Mouse (Mus musculus) hindbrain, embryonic 15.5 days (tissue): Measurements from ENCODE around the gene Bard1. TPM values are rescaled to one million over a fixed set of nuclear protein-coding genes. Genes with fewer than 3 reads are reported as not detected.

Experiments
- ATAC-seq: fragments of 200-750 bp; cut with Nextera tagmentation; 2 replicates; pipeline ENCODE4 v1.8.0; 2017; ENCODE audit warnings: low read depth, moderate number of reproducible peaks, moderate TSS enrichment; ENCODE audit not compliant: low FRiP score
- H3K27ac ChIP-seq: fragments of 300-500 bp; sonication (generic); replicated peaks from 2 replicates; pipeline ENCODE4 v1.5.1; 2015; ENCODE audit warnings: mild to moderate bottlenecking, inconsistent platforms
- H3K27me3 ChIP-seq: fragments of 300-500 bp; sonication (generic); 2 replicates; pipeline ENCODE4 v1.6.1; 2015; ENCODE audit warnings: control low read depth, inconsistent platforms
- H3K36me3 ChIP-seq: fragments of 300-500 bp; sonication (generic); 2 replicates; pipeline ENCODE4 v1.6.1; 2015; ENCODE audit warnings: control low read depth, inconsistent platforms
- H3K4me1 ChIP-seq: fragments of 300-500 bp; sonication (generic); replicated peaks from 2 replicates; pipeline ENCODE4 v1.6.1; 2015; ENCODE audit warnings: control low read depth, inconsistent platforms
- H3K4me2 ChIP-seq: fragments of 300-500 bp; sonication (generic); 2 replicates; pipeline ENCODE4 v1.6.1; 2015; ENCODE audit warnings: moderate library complexity, mild to moderate bottlenecking, inconsistent platforms
- H3K4me3 ChIP-seq: fragments of 300-500 bp; sonication (generic); 2 replicates; pipeline ENCODE4 v1.5.1; 2015; ENCODE audit warnings: mild to moderate bottlenecking, inconsistent platforms
- H3K9ac ChIP-seq: fragments of 300-500 bp; sonication (generic); 2 replicates; pipeline ENCODE4 v1.6.1; 2015; ENCODE audit warnings: inconsistent platforms
- H3K9me3 ChIP-seq: fragments of 300-500 bp; sonication (generic); 2 replicates; pipeline ENCODE4 v1.6.1; 2016; ENCODE audit warnings: control low read depth, inconsistent platforms
- WGBS: fragments of 180-500 bp; shearing (Covaris S2); methylation state at CpG from one replicate; pipeline ENCODE4 v1.1.7; 2015; 5-methylcytosine and 5-hydroxymethylcytosine counted together
- polyA plus RNA-seq: library from polyadenylated mRNA; unstranded; fragments of >200 nt; fragmentation: Nextera tagmentation; extraction: Ambion mirVana; gene quantifications from 2 replicates; pipeline ENCODE4 v1.2.1, GENCODE M21; 2015

The Bard1 gene
- polyA plus RNA-seq, 1 experiment from 2014 or later = 0.69 TPM

DNA sequence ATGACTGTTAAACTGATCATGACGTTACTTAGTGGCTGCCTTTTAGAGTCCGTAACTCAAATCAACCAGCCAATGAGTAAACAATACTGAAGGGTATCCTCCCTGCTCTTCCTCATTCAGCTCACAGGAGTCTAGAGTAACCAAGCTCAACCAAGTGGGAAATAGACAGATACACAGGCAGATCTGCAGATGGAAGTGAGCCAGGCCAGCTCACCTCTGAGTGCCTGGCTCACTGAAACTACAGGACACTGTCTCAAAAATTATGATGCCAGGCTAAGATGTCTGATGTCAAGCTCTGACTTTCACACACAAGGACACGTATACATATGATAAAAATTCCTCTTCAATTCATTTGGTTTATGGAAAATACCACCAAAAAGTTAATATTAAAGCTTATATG is 59.0 kb downstream of the Bard1 start:
- no peaks in the 10 kb centered on the region for H3K4me1 ChIP-seq
- H3K9ac ChIP-seq = no peak overlapping the region
- no peak overlapping the region for H3K4me2 ChIP-seq
- WGBS = 95% methylated on average over 3 of the region's 3 CpGs
- no peak for ATAC-seq
- no peaks in the 10 kb centered on the region for H3K9me3 ChIP-seq
- no peak overlapping the region for H3K4me3 ChIP-seq
- H3K27ac ChIP-seq = no peak overlapping the region
- no peaks in the 10 kb centered on the region for H3K27me3 ChIP-seq
- H3K36me3 ChIP-seq = no peaks in the 10 kb centered on the region

DNA sequence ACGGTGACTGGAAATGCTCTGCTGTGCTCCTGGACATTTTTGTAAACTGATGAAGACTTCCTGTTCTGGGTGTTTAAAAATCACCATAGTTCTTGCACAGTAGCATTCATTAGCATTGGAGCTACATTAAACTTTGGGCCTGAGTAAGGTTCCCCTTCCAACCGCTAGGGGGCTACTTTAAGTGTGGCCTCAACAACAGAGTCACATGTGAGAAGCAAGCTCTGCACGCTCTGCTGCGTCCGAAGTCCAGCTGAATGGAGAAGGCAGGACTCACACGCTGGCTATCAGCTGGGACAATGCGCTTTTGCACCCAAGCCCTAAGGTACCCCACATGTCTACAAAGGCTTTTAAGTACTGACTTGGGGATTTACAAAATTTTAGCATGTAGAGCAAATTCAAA is 65.9 kb downstream of the Bard1 start:
- Histone ChIP-seq H3K4me1 (no peaks in the 10 kb centered on the region), H3K27ac (no peak overlapping the region), H3K36me3 (no peaks in the 10 kb centered on the region), H3K9me3 (no peaks in the 10 kb centered on the region), H3K4me2 (no peak overlapping the region), H3K9ac (no peak overlapping the region), H3K4me3 (no peak overlapping the region), H3K27me3 (no peaks in the 10 kb centered on the region)
- no peak for ATAC-seq
- WGBS = 48% methylated on average over 7 of the region's 7 CpGs

DNA sequence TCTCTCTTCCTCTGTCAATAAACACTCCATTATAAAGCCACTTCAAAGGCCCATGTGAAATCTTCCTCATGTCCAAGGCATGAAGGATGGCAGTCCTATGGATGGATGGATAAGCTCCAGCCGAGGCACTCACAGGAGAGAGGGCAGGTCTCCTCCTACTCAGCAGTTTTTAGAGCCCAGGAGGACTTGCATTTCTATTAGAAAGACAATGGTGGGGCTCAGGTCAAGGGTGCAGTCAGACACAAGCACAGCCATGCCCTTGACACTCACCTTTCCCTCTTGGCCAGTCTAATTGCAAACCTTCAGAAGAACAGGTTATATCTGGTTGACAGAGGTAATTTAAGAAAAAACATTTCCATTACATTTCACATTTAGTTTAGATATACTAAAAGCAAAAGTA is 67.4 kb downstream of the Bard1 start:
- no peak overlapping the region for H3K9ac ChIP-seq

DNA sequence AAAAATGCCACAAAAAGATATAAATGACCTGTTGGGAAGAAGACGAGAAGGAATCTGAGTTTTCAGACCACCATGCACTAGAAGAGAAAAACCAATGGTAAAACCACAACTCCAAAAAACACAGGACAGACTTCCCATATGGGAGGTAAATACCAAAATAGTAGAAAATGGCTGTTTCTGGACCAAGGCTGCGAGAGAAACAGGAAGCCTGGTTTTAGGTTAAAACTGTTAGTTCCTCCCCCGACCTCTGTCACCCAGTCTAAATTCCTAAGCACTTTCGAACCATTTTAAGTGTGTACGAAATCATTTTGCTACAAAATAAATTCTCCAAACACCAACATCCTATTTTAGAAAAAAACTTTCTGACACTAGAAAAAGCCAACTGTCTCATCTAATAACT is 80.2 kb downstream of the Bard1 start:
- no peak for ATAC-seq
- H3K9me3 ChIP-seq = no peaks in the 10 kb centered on the region
- H3K27ac ChIP-seq = no peak overlapping the region
- H3K4me3 ChIP-seq = no peak overlapping the region
- no peak overlapping the region for H3K4me2 ChIP-seq
- H3K36me3 ChIP-seq = no peaks in the 10 kb centered on the region
- no peaks in the 10 kb centered on the region for H3K27me3 ChIP-seq
- no peaks in the 10 kb centered on the region for H3K4me1 ChIP-seq
- 94% methylated on average over 5 of the region's 5 CpGs for WGBS
- no peak overlapping the region for H3K9ac ChIP-seq

More for the DNA sequence above, 67.4 kb downstream of the Bard1 start:
- H3K4me3 ChIP-seq = no peak overlapping the region
- H3K4me1 ChIP-seq = no peaks in the 10 kb centered on the region
- H3K27me3 ChIP-seq = no peaks in the 10 kb centered on the region
- no peaks in the 10 kb centered on the region for H3K36me3 ChIP-seq
- ATAC-seq = no peak
- 70% methylated on average over 1 of the region's 1 CpGs for WGBS
- no peak overlapping the region for H3K4me2 ChIP-seq
- H3K9me3 ChIP-seq = no peaks in the 10 kb centered on the region
- no peak overlapping the region for H3K27ac ChIP-seq

DNA sequence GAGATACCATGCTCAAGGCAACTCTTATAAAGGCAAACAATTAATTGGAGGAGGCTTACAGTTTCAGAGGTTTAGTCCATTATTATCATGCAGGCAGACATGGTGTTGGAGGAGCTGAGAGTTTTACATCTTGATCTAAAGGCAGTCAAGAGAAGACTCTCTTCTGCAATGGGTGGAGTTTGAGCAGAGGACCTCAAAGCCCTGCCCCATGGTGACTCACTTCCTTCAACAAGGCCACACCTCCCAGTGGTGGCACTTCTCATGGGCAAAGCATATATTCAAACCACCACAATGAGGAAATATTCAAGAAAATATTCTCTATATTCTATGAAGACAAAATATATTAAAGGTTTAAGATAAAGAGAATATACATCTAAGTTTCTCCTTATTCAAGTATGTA is 88.6 kb downstream of the Bard1 start:
- Histone ChIP-seq H3K4me2 (no peak overlapping the region), H3K4me3 (no peak overlapping the region), H3K9me3 (0 out of 2 replicates have a peak, but pooled peaks cover 6% of the 10 kb centered on the region), H3K27me3 (no peaks in the 10 kb centered on the region), H3K9ac (no peak overlapping the region), H3K36me3 (no peaks in the 10 kb centered on the region), H3K27ac (no peak overlapping the region), H3K4me1 (no peaks in the 10 kb centered on the region)
- no peak for ATAC-seq

DNA sequence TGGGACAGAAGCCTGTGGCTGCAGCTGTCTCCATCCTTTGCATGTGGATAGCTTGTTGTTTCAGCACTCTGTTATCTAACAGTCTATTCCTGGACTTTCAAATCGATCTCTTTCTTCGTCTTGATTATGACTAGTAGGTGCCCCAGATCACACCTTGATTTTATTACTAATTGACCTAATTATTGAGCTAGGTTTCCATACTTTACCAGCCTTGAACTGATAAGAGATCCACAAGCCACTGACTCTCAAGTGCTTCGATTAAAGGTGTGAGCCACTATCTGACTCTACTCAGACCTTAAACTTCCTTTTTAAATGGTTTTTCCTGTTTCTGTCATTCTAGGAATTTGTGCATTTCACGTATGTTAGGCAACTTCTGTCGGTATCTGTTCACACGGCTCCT is 96.9 kb downstream of the Bard1 start:
- H3K27me3 ChIP-seq = no peaks in the 10 kb centered on the region
- H3K4me1 ChIP-seq = no peaks in the 10 kb centered on the region
- no peak overlapping the region for H3K27ac ChIP-seq
- ATAC-seq = no peak
- H3K36me3 ChIP-seq = no peaks in the 10 kb centered on the region
- no peak overlapping the region for H3K9ac ChIP-seq
- WGBS = 93% methylated on average over 6 of the region's 6 CpGs
- H3K4me3 ChIP-seq = no peak overlapping the region
- no peak overlapping the region for H3K4me2 ChIP-seq
- H3K9me3 ChIP-seq = 0 out of 2 replicates have a peak, but pooled peaks cover 6% of the 10 kb centered on the region

DNA sequence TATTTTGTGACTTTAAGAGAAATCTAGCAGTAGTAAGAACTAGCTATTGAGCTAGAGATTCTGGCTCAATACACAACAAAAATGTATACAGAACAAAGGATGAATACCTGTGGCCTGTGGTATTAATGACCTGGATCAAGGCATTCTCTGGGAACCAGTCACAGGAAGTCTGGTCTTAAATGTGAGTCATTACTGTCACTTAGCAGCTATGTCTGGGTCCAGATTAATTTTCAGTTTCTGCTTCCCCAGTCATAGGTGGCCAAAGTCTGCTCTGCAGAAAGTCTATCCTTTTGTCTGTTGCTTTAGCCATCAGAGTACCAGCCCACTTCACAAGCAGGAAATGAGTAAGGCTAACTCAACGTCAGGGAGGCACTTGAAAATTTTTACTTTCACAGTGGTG is 98.8 kb downstream of the Bard1 start:
- 54% methylated on average over 1 of the region's 1 CpGs for WGBS
- H3K4me2 ChIP-seq = no peak overlapping the region
- no peak overlapping the region for H3K4me3 ChIP-seq
- no peak for ATAC-seq
- H3K36me3 ChIP-seq = no peaks in the 10 kb centered on the region
- H3K27ac ChIP-seq = no peak overlapping the region
- no peaks in the 10 kb centered on the region for H3K4me1 ChIP-seq
- no peak overlapping the region for H3K9ac ChIP-seq
- no peaks in the 10 kb centered on the region for H3K27me3 ChIP-seq
- no peaks in the 10 kb centered on the region for H3K9me3 ChIP-seq

DNA sequence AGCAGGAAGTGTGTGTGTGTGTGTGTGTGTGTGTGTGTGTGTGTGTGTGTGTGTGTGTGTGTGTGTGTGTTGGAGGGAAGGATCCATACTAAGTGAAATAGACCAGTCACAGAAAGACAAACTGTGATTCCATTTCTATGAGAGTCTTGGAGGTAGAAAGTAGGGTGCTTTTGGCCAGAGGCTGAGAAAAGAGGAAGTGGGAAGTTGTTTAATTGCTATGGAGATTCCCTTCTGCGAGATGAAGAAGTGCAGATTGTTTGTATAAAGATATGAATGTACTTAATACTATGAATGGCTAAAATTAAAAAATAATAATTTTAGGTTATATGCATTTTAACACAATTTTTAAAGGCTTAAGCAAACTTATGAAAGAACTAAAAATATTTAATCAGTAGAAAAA is 99.2 kb downstream of the Bard1 start:
- Histone ChIP-seq H3K27me3 (no peaks in the 10 kb centered on the region), H3K9me3 (no peaks in the 10 kb centered on the region), H3K27ac (no peak overlapping the region), H3K4me3 (no peak overlapping the region), H3K4me2 (no peak overlapping the region), H3K9ac (no peak overlapping the region), H3K4me1 (no peaks in the 10 kb centered on the region), H3K36me3 (no peaks in the 10 kb centered on the region)
- WGBS = 76% methylated on average over 1 of the region's 1 CpGs
- no peak for ATAC-seq

DNA sequence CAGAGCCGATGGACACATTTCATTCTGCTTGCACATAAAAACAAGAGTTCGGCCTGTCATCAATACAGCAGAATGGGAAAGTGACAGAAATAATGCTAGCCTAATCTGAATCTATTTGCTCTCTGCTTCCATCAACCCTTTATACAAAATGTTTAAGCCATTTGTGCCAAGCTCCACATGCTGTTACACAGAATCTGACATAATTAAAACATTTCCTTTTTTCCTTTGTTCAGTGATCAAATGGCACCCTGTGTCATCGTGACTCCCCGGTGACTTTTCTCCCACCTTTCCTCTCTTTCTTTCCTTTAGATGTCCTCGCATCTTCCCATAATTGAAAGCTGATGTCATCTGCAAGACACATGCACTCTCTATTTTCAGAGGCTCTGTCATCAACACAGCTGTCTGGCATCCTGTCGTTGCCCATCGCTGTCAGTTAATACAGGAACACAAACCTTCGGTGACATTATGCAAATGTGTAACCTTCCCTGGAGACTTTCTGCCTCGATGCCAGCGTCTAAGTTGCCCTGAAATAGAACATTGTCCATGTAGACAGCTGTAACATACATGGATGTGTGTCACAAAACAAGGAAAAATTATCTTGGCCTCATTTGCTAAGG is 105.5 kb downstream of the Bard1 start:
- Histone ChIP-seq H3K4me3 (no peak overlapping the region), H3K9ac (no peak overlapping the region), H3K27ac (no peak overlapping the region), H3K9me3 (no peaks in the 10 kb centered on the region), H3K4me1 (no peaks in the 10 kb centered on the region), H3K27me3 (no peaks in the 10 kb centered on the region), H3K36me3 (no peaks in the 10 kb centered on the region), H3K4me2 (no peak overlapping the region)
- ATAC-seq = no peak
- 41% methylated on average over 10 of the region's 10 CpGs for WGBS

DNA sequence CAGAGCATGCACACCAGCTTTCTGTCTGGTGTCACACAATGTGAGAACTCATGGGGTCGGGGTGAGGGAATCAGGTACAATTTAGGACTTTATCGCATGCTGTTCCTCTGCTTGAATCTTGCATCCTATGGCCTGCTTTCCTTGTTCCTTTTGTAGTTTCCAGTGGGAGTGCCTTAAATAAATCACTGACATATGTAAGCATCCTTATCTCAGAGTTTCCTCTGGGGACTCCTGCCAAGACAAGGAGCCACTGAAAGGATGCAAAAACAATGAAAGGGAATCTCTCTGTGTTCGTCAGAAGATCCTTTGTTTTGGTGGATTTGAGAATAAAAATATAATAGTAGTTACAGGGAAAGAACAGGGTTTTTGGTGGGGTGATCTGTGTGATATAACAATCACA is 106.2 kb downstream of the Bard1 start:
- Histone ChIP-seq H3K4me2 (no peak overlapping the region), H3K27ac (no peak overlapping the region), H3K27me3 (no peaks in the 10 kb centered on the region), H3K36me3 (no peaks in the 10 kb centered on the region), H3K9ac (no peak overlapping the region), H3K4me1 (no peaks in the 10 kb centered on the region), H3K9me3 (no peaks in the 10 kb centered on the region), H3K4me3 (no peak overlapping the region)
- no peak for ATAC-seq
- 74% methylated on average over 3 of the region's 3 CpGs for WGBS
